Mouse (Mus musculus) bone marrow, adult 2 months (tissue): Measurements from ENCODE around the gene Polr2j.

Experiments
- CTCF ChIP-seq: fragments of 200-500 bp; IDR thresholded peaks from 2 replicates; pipeline ENCODE4 v1.5.1; 2011; ENCODE audit warnings: low read length, control low read depth; ENCODE audit not compliant: control insufficient read depth, insufficient read depth
- POLR2A ChIP-seq: fragments of 200-500 bp; IDR thresholded peaks from 2 replicates; pipeline ENCODE4 v1.6.1; 2011; ENCODE audit warnings: low read depth, mild to moderate bottlenecking, control low read depth, low read length, borderline replicate concordance; ENCODE audit not compliant: control insufficient read depth

- TF ChIP-seq POLR2A (no peak), CTCF (no peak)
Observed at GRCm38 (mm10) chr5:136073526-136073925, 42.9 kb upstream of the Polr2j start.
